Mouse (Mus musculus) spleen, postnatal 10 days (tissue): ENCODE results near the gene Reck.

ENCODE experiments used
- DNase-seq, 2 experiments: peaks; one replicate each; pipeline ENCODE4 v3.0.0; 2021 to 2022; ENCODE audit warnings: low spot score in 2 of 2

The Reck gene

GRCm38 (mm10) chr4:43969373-43969772 lies 94.0 kb downstream of the Reck start:
- DNase-seq, result no peak

- no peak for DNase-seq
Measured at GRCm38 (mm10) chr4:43970393-43971330, 95.3 kb downstream of the Reck start.

GRCm38 (mm10) chr4:43971541-43972136 lies 96.3 kb downstream of the Reck start:
- DNase-seq, result no peak

- DNase-seq, result peak; percentile 22 to 49
Measured at GRCm38 (mm10) chr4:43972137-43972591, 96.8 kb downstream of the Reck start.

GRCm38 (mm10) chr4:43973526-43973981 lies 98.2 kb downstream of the Reck start:
- DNase-seq, result peak in 1 of 2 experiments; percentile 26

GRCm38 (mm10) chr4:43974914-43975616 lies 99.7 kb downstream of the Reck start:
- no peak for DNase-seq

- DNase-seq, result no peak
Measured at GRCm38 (mm10) chr4:43976223-43976740, 101.0 kb downstream of the Reck start.

GRCm38 (mm10) chr4:43978521-43979443 lies 103.5 kb downstream of the Reck start:
- no peak for DNase-seq

DNA sequence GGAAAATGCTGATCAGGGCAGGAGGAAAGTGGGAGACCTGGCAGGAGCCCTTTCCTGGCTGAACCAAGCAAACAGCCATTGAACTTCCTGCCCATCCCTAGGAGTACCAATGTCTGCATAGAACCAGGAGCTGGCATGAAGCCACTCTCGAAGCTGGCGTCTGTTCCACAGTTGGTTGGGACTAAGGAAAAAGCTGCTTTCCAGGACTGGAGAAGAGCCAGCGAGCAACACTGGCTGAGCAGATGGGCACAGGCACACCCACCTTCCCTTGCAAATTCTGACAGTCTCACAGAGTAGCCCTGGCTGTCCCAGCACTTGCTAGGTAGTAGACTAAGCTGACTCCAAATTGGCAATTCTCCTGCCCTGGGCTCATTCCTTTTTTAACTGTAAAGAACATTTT lies 104.4 kb downstream of the Reck start:
- peak in 1 of 2 experiments; percentile 23 for DNase-seq

DNA sequence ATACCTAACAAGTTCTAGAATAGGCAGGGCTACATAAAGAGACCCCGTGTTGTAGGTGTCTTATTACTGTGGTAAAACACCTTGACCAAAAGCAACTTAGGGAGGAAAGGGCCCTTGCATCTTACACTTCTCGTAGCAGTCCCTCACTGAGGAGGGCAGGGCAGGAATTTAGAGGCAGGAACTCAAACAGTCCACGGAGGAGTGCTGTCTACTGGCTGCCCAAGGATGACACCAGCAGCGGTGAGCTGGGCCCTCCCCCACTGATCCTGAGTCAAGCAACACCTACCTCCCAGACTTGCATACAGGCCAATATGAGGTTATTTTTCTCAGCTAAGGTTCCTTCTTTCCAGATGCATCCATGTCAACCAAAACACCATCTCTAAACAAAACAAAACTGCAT lies 104.9 kb downstream of the Reck start:
- DNase-seq, result no peak

- DNase-seq, result no peak
Measured at GRCm38 (mm10) chr4:43980846-43981245, 105.5 kb downstream of the Reck start.

- DNase-seq, result no peak
Measured at GRCm38 (mm10) chr4:43981251-43981650, 105.9 kb downstream of the Reck start.

DNA sequence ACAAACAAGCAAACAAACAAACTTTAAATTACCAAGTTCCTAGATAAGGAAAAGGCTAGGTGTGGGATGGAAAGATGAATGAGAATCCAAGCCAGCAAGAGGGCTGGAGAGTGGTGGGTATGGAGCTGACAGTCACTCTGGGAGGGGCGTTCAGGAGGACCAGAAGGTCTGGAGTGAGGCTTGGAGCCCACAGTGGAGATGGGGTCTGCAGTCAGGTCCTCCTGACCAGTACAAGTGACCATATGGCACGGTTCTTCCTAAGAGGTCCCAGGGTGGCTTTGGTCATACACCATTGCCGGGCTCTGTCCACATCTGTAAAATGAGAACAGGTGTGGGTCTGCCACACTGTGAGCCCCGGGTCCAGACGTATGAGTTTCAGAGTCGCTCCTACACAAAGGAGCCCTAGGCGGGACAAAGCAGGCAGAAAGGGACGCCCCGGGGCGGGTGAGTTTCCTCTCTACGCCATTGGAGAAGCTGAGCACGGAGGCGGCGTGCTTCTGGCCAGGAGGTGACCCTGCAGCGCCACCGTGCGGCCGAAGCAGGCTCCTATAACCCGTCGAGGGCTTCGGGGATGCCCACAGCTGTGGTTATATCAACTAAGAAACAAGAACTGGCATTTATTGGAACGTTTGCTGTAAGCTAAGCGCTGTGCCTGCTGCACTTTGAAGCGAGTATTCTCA lies 106.9 kb downstream of the Reck start:
- peak; percentile 95 to 97 for DNase-seq

DNA sequence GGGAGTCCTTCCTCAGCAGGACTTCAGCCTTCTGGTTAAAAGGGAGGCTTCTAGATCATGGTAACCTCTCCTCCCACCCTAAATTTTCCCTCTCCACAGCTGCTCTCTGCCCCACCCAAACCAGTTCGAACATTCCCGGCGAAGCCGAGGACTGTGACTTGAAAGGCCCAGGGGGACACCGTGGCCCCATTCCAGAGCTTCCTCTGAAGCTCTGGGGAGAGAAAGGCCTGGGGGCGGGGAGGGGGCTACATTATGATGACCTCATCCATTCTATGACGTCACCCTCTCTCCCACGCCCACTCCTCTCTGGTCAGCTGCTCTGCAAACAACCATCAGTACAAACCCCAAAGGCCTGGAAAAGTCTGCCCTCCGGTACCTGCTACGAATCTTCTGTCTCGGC lies 107.9 kb downstream of the Reck start, which contains the start of gene Ccin:
Ccin (plus strand) TSS at position 303 of the 400 bp plus-strand sequence.
- no peak for DNase-seq

- DNase-seq, result no peak
Measured at GRCm38 (mm10) chr4:43983756-43984155, 108.4 kb downstream of the Reck start.

GRCm38 (mm10) chr4:43984326-43984725 lies 109.0 kb downstream of the Reck start:
- no peak for DNase-seq

GRCm38 (mm10) chr4:43988976-43989375 lies 113.6 kb downstream of the Reck start:
- no peak for DNase-seq

DNA sequence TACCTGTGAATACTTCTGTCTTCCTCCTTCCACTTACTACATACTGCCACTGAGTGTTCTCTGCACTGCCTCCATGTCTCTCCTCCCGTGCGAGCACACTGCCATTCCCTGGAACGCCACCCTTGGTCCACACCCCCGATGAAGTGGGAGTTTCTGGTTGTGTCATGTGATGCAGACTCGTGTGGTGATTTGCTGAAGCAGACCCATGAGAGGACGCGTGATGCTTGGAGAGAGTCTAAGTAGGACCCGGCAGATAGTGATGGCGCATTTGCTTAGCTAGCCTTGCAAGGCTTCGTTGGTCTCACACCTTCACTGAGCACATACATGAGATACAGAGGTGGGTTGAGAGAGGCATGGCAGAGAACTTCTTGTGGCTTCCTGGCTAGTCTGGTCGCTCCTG lies 117.7 kb downstream of the Reck start:
- no peak for DNase-seq

GRCm38 (mm10) chr4:43994342-43994741 lies 119.0 kb downstream of the Reck start:
- no peak for DNase-seq
